Mouse (Mus musculus) urinary bladder, postnatal 10 days (tissue): ENCODE measurements around the gene Plvap.
"Not testable (repeated sequence)": the region's sequence is repeated elsewhere in the genome, so short reads cannot be mapped to it uniquely, and the experiment has no call there.

Experiments
- DNase-seq: peaks from one replicate; pipeline ENCODE4 v3.0.0; 2022; ENCODE audit warnings: low spot score

Plvap gene

GRCm38 (mm10) chr8:71526272-71526671, 14.7 kb upstream of the Plvap start:
- DNase-seq = no peak

GRCm38 (mm10) chr8:71525226-71526050, 13.9 kb upstream of the Plvap start, which contains the start of gene Ccdc194:
TSS of gene Ccdc194 (minus strand) at chr8:71525711.
- no peak for DNase-seq

DNA sequence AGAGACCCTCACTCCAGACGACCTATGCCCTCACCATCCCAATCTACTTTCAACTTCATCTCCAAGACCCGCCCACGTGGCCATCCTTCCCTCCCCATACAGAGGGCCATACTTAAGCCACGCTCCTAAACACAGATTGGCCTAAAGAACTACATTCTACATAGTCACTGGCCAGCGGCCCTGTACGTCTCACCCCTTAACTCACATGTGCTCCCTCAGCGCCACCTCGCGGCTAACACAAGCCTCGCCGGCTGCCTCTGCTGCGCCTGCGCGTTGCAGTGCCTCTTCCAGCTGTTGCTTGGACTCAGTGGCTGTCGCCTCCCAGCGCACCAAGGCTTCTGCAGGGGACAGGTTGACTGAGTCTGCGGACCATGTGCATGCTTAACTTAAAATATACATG, 10.1 kb upstream of the Plvap start:
- DNase-seq = peak; percentile 89

DNA sequence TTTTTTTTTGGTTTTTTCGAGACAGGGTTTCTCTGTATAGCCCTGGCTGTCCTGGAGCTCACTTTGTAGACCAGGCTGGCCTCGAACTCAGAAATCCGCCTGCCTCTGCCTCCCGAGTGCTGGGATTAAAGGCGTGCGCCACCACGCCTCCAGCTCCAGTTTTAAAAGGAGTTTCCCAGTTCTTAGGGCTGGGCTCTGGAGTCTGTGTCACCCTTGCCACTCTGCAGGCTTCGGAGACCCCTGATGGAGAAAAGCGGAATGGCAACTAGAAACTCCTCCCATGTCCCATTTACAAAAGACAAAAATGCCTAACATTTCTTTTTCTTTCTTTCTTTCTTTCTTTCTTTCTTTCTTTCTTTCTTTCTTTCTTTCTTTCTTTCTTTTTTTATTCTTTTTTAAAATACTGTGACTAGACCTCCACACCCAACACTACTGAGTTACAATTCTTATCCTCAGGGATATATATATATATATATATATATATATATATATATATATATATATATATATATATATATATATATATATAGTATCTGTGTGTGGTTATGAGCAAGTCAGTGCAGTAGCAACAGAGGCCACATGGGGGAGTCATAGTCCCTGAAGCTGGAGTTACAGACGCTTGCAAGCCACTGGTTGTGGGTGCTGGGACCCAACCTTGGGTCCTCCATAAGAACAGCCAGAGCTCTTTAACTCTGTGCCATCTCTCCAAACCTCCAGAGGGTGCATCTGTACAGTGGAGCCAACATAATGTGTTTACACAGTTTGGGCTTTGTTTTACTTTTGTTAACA, 7.7 kb upstream of the Plvap start:
- not testable (repeated sequence) for DNase-seq

- DNase-seq = no peak
Observed at GRCm38 (mm10) chr8:71516786-71517185, 5.2 kb upstream of the Plvap start.

DNA sequence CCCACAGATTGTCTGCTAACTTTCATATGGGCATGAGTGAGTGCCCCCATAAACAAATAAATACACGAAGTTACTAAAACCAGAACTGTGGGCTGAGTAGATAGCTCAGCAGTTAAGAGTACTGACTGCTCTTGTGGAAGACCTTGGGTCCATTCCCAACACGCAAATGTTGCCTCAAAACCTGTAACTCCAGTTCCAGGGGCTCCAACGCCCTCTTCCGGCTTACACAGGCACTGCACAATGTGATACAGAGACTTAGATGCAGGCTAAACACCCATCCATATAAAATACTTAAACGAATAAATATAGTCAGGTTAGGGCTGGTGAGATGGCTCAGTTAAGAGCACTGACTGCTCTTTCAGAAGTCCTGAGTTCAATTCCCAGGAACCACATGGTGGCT, 3.5 kb upstream of the Plvap start:
- DNase-seq = no peak

DNA sequence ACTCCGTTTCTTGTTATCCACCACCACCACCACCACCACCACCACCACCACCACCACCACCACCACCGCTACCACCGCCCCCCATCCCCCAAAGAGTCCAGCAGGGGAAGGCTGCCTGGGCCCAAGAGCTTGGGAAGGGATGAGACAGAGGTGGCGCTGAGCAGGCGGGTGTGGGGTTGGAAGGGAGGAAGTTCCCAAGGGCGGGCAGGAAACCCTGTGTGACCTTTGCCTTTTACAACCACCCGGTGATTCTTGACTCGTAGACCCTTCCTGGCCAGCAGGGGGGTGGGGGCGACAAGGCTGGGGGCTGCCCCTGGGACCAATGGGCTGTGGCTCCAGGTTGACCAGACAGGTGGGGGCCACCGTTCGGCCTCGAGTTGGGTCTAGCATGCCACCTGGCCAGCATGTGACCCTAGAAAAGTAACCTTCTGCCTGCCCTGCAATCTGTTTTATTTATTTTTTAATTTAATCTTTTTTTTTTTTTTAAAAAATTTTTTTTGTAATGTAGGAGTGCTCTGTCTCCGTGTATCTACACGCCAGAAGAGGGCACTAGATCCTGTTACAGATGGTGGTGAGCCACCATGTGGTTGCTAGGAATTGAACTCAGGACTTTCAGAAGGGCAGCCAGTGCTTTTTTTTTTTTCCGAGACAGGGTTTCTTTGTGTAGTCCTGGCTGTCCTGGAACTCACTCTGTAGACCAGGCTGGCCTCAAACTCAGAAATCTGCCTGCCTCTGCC, 1.6 kb upstream of the Plvap start:
- no peak for DNase-seq

GRCm38 (mm10) chr8:71509316-71509715, 2.2 kb downstream of the Plvap start:
- no peak for DNase-seq

- no peak for DNase-seq
Observed at GRCm38 (mm10) chr8:71507589-71508104, 3.9 kb downstream of the Plvap start.

GRCm38 (mm10) chr8:71505979-71506378, 5.6 kb downstream of the Plvap start:
- DNase-seq = no peak

DNA sequence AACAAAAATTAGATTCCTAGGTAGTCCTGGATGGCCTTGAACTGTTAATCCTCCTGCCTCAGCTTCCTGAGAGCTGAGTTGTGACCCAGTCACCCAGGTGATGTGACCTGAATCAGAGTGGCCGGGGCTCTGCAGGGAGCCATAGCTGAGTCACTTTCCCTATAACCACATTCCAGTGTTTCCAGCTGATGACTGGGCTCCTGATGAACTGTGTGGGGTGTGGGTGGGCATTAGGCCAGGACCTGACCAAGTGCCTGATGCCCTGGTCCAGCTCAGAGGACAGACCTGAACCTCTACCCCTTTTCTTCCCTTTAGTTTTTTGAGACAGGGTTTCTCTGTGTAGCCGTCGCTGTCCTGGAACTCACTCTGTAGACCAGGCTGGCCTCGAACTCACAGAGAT, 6.2 kb downstream of the Plvap start:
- no peak for DNase-seq

GRCm38 (mm10) chr8:71504349-71504748, 7.2 kb downstream of the Plvap start:
- no peak for DNase-seq

GRCm38 (mm10) chr8:71498816-71499690, 12.5 kb downstream of the Plvap start:
- DNase-seq = no peak

DNA sequence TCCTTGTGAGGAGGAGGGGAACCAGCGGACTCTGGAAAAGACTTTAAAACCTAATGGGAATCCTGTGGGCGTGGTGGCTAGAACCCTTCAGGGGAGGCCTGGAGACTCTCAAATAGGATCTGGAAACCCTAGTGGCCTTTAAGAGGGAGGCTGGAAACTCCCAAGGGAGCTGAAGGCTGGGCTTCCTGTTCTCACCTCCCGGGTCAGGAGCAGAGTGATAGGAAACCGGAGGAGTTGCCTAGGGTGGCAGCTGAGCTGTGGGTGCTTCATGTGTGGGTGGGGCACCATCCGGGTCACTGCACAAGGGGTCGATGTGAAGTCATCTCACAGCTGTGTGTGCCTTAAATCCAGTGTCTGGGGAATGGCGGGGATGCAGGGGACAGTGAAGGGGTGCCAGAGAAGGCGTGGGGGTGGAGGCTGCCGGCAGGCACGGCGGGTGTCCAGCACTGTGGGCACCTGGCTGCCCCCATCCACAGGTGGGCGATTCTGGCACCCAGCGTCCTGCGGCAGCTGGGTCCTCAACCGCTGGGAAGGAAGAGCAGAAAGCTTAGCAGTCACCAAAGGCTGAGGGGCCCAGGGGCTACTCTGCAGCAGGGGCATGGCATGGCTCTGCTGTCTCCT, 13.6 kb downstream of the Plvap start:
- no peak for DNase-seq

DNA sequence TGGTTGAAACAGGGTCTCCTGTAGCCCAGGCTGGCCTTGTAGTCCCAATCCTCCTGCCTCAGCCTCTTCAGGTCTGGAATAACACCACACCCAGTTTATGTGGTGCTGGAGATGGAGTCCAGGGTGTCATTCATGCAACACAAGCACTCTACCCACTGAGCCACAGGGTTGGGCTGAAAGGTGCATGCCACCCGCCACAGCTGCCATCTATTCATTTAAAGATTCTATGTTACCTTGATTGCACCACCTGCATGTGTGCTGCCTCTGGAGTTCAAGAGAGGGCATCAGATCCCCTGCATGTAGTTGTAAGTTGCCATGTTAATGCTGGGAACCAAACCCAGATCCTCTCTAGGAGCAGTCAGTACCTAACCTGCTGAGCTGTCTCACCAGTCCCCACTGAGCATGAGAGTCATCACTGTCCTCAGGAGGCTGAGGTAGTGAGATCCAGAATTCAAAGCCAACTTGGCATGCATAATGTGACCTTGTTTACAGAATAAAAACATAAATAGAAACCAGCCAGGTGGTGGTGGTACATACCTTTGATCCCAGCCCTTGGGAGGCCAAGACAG, 14.4 kb downstream of the Plvap start:
- DNase-seq = no peak

DNA sequence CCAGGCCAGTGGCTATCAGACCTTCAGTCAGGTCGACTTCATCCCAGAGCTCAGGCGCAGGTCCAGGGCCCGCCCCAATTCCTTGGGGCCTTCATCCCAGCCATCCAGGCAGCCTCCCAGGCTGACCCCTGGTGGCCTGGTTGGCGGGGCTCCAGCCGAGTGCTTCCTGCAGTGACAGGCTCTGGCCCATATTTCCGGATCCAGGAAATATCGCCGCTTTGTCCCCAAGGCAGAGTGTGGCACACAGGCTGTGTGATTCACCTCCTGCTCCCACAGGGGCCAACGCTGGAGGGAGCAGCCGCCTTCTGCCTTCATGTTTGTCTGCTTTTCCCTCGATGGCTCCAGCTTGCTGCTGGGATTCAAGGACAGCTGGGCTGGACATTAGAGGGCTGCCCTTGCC, 15.1 kb downstream of the Plvap start:
- DNase-seq = no peak

DNA sequence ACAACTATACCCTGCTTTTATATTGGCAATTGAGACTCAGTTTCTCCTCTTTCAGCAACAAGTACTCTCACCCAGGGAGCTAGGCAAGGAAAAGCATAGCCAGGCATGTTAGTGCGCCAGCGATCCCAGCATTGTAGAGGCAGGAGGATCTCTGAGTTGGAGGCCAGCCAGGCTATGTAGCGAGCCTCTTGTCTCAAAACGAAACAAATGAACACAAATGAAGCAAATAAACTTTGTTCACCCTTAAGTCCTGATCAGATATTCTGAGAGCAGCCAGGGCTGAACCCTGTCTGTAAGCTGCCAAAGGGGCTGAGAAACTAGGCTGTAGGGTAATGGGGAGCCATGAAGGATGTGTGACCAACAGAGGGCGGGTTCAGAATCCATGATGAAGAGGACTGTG, 15.7 kb downstream of the Plvap start:
- no peak for DNase-seq

DNA sequence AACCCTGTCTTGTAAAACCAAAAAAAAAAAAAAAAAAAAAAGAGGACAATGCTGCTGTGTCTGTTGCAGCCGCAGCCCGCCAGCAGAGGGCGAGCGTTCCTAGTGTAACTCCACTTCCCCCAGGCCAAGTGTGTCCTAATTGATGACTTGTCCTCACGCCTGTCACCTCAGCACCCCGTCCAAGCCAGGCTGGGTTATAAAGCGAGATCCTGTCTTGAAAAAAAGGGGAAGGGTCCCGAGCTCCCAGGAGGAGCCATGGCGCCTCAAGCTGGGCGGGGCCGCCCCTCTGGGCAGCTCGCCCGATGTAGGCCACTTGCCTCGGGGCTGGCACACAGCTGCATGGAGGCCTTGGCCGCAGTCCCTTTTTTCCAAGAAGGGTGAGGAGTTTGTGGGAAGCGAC, 16.5 kb downstream of the Plvap start:
- DNase-seq = peak; percentile 56

DNA sequence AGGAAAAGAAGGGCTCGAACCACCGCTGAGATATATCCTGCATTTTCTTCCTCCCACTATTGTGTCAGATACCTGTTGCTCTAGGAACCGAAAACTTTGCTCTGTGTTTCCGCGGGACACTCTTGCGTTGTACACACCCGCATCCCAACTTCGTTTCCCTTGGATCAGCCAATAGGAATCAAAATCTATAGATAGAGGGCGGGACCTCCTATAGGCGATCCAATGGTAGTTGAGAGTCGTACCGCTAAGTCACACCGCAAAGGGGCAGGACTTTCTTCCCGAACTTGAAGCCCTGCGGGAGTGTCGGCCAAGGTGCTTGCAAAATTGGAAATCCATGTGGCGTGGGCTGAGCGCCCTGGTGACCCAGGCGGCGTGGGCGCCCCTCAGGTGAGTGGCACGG, 23.1 kb downstream of the Plvap start:
- DNase-seq = no peak

GRCm38 (mm10) chr8:71487691-71488445, 23.7 kb downstream of the Plvap start, which contains the start of gene Gtpbp3:
TSS of gene Gtpbp3 (plus strand) at chr8:71488103.
- DNase-seq = no peak
